Mouse (Mus musculus) 3T3-L1 (cell line): ENCODE measurements around the gene Otog.

Experiments used
- DNase-seq: peaks from one replicate; pipeline ENCODE4 v3.0.0-alpha.2; 2015; ENCODE audit warnings: low read depth, low spot score

Otog gene

GRCm38 (mm10) chr7:46282276-46282675 is 41.5 kb downstream of the Otog start:
- no peak for DNase-seq

GRCm38 (mm10) chr7:46283681-46284080 is 42.9 kb downstream of the Otog start:
- no peak for DNase-seq

DNA sequence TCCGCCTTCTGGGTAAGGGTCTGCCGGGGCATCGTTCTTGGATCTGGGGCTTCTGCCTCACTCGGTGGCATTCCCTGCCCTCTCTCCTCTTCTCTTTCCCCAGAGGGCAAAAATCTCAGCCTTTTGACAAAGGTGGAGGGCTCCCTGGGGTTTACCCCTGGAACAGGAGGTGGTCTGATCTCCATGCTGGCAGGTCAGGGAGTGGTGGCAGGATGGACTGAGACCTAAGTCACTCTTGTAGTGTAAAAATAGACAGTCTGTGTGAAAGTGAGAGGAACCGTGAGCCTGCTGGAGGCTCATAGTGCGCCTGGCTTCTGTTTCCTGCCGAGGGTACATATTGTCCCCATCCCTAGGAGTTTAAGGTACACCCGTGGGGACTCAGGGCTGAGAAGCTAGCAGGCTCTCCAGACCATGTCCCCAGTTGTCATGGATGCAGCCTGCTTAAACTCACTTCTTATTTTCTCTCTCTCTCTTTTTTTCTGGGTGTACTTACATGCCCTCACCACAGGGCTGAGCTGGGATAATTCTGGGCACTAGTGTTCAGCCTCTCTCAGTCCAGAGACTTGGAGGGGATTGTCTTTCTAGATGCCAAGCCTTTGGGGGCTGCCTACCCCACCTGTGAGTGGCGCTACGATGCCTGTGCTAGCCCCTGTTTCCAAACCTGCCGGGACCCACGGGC is 44.5 kb downstream of the Otog start:
- no peak for DNase-seq

DNA sequence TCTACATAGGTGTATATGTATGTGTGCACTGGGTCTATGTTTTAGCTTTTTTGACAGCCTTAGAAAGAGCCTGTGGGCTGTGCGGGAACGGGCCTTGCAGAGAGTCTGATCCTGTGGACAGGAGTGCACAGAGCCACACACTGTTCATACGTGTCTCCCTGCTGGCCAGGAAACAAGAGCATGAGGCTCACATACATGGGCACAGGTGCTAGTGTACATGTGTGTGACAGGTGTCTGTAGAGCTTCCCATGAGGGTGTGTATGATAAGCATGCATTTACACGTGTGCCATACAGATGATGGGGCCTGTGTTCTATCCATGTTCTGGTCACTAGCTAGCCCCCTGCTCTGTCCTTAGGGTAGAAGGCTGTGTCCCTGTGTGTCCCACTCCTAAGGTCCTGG is 45.6 kb downstream of the Otog start:
- DNase-seq: no peak

GRCm38 (mm10) chr7:46287051-46287450 is 46.3 kb downstream of the Otog start:
- DNase-seq: no peak

GRCm38 (mm10) chr7:46296330-46296729 is 55.5 kb downstream of the Otog start:
- DNase-seq: no peak

DNA sequence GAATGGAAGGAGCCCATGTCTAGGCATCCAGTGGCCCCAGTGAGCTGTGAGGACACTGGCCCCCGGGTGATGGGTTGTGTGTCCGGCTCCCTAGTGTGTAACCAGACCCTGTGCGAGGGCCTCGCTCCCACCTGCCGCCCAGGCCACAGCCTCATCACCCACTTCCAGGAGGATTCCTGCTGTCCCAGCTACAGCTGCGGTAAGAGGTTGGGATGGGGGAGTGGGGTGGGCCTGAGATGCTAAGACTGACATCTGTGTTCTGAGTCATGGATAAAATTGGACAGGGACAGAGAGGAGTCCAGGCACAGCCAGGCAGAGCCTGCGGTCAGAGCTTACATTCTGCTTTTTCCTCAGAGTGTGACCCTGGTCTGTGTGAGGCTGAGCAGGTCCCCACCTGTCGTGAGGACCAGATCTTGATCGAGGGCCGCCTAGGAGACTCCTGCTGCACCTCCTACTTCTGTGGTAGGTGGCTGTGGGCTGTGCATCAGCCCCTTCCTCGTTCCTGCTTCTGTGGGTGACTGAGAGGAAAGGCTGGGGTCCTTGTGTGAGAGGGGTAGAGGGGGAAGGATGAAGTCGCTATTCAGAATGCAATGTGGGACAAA is 60.3 kb downstream of the Otog start:
- DNase-seq: no peak

- no peak for DNase-seq
These were observed 72.7 kb downstream of the Otog start for GRCm38 (mm10) chr7:46313486-46313885.

DNA sequence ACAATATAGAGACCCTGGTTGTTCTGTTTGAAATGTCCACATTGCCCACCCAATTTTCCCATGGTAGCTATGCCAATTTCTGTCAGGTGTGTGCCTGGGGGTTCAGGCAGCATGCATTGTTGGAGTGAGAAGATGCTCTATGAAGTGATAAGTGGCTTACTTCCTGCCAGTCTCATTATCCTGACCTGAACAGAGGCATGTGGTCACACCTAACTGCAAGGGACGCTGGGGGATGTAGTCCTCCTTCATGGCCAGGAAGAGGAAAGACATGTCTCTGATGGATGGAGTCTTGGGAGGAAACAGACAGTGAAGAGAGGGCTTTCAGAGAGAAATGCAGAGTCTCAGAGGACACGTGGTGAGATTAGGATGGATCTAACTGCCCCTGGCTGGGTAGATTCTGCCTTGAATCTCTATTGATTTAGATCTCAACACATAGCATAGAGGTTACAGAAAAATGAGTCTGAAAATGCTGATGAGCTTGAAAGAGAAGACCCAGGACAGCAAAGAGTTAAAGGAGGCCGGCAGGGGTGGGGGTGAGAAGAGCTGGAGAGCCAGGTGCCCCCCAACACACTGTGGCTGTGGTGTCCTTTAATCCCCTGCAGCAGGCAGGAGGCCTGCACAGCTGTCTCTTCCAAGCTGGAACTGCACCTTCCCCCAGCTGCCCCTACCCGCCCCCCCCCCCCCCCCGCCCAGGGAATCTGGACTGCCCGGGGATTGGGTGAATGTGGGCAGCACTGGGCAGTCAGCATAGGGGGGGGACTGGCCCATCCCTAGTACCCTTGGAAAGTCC is 73.6 kb downstream of the Otog start:
- DNase-seq: no peak

DNA sequence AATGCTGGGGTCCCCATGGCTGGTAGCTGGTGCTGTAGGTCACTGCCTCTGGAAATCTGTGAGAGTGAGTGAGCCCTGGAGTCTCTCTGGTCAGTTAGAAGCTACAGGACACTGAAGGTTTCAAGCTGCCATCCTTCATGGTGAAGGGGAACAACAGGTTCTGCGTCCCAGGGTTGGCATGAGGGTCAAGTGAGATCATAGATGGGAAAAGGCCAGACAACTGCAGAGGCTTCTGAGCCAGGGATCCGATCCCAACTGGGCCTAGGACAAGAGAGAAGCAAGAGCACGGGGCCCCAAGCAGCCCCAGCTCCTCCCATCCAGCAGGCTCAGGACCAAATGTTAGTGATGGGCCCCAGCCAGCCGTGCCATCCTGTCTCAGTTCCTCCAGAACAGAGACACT is 74.9 kb downstream of the Otog start:
- no peak for DNase-seq

DNA sequence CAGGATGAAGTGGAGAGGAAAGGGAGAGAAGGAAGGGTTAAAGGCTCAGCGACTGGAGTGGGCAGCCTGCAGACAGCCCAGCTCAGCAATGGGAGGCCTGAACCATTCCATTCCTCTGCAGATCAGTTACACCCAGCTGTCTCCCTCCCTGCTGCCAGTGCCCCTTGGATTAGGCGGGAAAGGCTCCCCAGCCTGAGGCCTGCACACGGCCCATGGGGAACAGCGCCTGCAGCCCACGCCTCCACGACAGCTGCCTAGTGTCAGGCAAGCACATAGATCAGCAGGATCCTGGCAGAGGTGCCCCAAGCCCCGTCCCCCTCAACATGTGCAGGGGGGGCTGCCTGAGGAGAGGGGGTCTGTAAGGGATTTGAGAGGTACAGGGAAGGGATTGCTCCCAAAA is 76.2 kb downstream of the Otog start:
- DNase-seq: no peak

- DNase-seq: peak; percentile 46
These were observed 80.5 kb downstream of the Otog start for GRCm38 (mm10) chr7:46321242-46321641.

DNA sequence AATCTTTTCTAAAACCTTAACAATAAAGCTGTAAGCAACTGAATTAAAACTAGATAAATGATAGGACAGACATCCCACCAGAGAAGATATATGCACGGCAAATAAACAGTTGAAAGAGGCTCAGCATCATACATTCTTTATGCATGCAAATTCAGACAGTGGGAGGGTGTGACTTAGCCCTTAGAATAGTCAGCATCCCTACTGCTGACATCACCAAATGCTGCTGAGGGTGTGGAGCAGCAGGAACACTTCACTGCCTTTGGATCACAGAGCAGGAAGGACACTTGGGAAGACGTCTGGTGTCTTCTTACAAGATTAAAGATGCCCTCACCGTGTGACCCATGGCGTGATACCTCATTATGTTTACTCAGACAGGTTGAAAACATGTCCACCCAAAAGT is 87.1 kb downstream of the Otog start:
- DNase-seq: no peak

DNA sequence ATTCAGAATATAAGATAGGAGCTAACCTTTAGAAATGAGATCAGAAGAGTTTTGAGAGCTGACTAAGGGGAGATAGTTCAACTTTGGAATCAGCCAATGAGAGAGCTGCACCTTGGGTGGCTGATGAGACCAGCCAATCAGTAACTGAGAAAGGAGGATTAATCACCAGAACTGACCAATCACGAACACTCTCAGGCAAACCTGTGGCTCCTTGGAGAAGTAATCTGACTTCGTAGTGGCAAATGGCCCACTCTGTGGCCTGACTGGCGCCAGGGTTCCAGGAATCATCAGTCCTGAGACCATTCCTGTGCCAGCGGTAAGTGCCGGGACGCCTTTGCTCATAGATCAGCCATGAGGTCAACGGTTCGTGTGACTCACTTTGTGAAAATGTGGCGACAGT is 96.6 kb downstream of the Otog start:
- DNase-seq: peak; percentile 4

DNA sequence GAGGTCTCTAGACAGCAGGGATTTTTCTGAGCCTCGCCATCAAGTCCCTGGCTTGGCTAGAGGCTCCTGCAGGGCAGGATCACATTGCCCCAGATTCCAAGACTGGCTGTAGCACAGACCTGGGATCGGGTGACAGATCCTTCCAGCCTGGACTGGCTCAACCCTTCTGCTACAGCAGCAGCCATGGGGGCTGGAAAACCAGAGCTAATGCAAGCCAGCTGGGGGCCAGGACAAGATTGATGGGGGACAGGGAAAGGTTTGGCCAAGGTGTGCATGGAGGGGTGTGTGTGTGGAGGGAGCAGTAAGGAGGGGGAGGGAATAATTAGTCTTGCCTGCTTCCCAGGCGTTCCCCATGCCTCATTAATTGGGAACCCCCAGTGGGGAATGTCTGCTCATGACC is 99.0 kb downstream of the Otog start:
- no peak for DNase-seq

DNA sequence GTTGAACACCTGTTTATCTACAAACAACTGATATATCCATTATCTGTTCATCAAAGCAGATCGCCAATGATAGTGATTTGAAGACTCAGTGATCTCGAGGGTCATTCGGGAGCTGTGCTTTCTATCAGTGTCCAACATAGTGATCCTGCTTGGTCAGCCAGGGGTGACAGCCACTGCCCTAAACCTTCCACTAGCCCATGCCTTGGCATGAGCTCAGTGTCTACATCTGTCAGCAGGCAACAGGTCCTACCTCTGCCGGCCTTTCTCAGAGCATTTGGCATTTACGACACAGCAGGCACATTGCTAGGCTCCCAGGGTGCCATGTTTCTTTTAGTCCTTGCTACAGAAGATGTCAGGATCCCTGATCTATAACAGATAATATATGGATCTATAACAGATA is 99.5 kb downstream of the Otog start:
- no peak for DNase-seq

- no peak for DNase-seq
These were observed 100.7 kb downstream of the Otog start for GRCm38 (mm10) chr7:46341471-46341870.

DNA sequence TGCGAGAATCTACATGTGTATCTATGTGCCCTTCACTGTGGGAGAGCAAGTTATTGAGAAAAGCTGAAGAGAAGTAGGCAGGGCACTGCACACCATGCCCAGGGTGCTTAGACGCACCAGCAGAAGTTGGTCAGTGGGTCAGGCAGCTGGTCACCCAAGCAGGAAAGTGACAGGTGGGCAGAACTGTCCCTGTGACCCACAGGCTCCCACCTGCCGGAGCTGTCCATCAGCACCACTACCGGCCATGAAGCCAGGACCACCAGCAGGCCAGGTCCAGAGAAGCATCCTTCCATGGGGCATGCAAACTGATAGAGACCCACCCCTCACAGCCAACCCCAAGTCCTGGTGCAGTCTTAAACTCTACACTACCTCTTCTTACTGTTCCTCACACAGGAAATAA is 106.9 kb downstream of the Otog start:
- no peak for DNase-seq

DNA sequence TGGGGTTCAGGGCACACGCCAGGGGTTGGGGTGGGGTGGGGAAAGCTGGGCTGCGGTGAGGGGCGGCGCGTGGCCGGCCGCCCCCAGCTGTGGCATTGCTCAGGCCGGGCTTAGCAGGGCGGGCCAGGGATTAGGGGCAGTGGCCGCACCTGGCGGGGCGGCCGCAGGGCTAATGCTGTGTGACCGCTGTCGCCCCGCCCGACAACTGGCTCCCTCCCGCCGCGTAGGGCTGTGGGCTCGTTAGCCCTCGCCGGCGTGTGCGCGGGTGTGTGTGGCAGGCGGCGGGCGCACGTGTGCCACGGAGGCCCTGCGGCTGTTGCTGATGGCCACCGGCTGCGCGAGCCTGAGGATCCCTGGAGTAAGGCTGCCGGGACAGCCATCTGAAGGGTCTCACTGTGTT is 108.0 kb downstream of the Otog start:
- DNase-seq: no peak

DNA sequence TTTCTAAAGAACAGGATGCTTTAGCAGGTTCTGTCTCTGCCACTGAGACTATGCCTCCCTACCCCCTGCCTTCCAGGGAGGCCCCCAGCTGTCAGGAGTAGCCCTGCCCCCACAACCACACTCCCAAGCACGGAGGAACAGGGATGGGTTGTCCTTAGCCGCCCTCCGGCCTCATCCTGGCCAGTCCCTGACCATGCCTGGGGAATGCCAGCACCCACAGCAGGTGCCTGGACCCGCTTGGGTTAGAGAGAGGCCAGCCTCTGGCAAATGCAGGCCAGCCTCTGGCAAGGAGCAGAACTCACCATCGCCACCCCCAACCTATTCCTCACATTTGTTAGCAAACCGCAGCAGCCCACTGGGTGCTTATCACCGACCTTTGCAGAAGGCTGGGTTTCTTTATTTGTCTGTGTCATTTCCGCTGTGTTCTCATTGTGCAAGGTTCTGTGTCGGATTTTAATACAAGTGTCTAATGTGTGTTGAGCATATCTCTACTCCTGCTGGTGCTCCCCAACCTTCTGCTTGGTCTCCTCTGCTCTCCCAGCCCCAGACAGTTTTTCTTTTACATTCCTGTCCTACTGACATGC is 109.4 kb downstream of the Otog start:
- DNase-seq: no peak

- DNase-seq: no peak
These were observed 112.0 kb downstream of the Otog start for GRCm38 (mm10) chr7:46352748-46353147.

DNA sequence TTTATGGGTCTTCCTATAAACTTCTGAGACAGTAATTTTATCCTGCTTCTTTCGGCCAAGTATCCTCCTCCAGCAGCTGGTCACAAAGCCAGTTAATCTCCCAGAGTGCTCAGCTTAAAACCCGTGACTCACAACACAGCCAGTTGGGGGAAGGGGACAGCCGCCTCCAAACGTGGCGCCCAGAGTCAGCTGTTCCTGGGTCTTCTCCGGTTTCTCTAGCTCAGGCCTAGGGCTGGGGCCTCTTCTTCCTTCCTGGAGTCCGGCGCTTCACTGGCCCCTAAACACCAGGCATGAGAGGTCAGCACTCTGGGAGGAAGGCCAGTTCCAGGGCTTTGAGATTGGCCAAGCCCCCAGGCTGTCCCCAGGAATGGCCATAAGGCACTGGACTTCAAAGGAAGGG is 112.4 kb downstream of the Otog start:
- no peak for DNase-seq

- DNase-seq: no peak
These were observed 113.1 kb downstream of the Otog start for GRCm38 (mm10) chr7:46353875-46354274.
